Mouse (Mus musculus) liver, adult 2 months (tissue): Measurements from ENCODE around the gene Cog5. TPM values are rescaled to one million over a fixed set of nuclear protein-coding genes. Genes with fewer than 3 reads are reported as not detected.

Source experiments
- DNase-seq: peaks from one replicate; pipeline ENCODE4 v3.0.0-alpha.2; 2011; ENCODE audit warnings: low read depth, low spot score; ENCODE audit errors: extremely low read depth
- H3K27ac ChIP-seq: fragments of 200-500 bp; replicated peaks from 2 replicates; pipeline ENCODE4 v1.5.1; 2012; ENCODE audit warnings: low read depth, mild to moderate bottlenecking, control low read depth, inconsistent platforms, low read length; ENCODE audit not compliant: insufficient read depth
- H3K27me3 ChIP-seq: fragments of 200-500 bp; 2 replicates; pipeline ENCODE4 v1.6.1; 2012; ENCODE audit warnings: mild to moderate bottlenecking, moderate library complexity, low read length, inconsistent platforms; ENCODE audit not compliant: control insufficient read depth, insufficient read depth
- H3K36me3 ChIP-seq: fragments of 200-500 bp; 2 replicates; pipeline ENCODE4 v1.6.1; 2012; ENCODE audit warnings: low read length, inconsistent platforms; ENCODE audit not compliant: control insufficient read depth, insufficient read depth
- H3K4me1 ChIP-seq: fragments of 200-500 bp; 2 replicates; pipeline ENCODE4 v1.6.1; 2011; ENCODE audit warnings: low read length; ENCODE audit not compliant: control insufficient read depth, insufficient read depth
- H3K4me3 ChIP-seq: fragments of 200-500 bp; 2 replicates; pipeline ENCODE4 v1.5.1; 2011; ENCODE audit warnings: low read depth, mild to moderate bottlenecking, control low read depth, low read length, moderate library complexity; ENCODE audit not compliant: insufficient read depth
- H3K79me2 ChIP-seq: fragments of 200-500 bp; 2 replicates; pipeline ENCODE4 v1.6.1; 2012; ENCODE audit warnings: inconsistent platforms, mild to moderate bottlenecking, low read length, moderate library complexity; ENCODE audit not compliant: control insufficient read depth, insufficient read depth
- H3K9ac ChIP-seq: fragments of 200-500 bp; 2 replicates; pipeline ENCODE4 v1.6.1; 2012; ENCODE audit warnings: low read depth, mild to moderate bottlenecking, control low read depth, inconsistent platforms, low read length
- CTCF ChIP-seq: fragments of 200-500 bp; IDR thresholded peaks from 2 replicates; pipeline ENCODE4 v1.5.1; 2011; ENCODE audit warnings: low read depth, low read length, control low read depth
- POLR2A ChIP-seq: fragments of 200-500 bp; IDR thresholded peaks from 2 replicates; pipeline ENCODE4 v1.6.1; 2011; ENCODE audit warnings: low read length, control low read depth; ENCODE audit not compliant: insufficient read depth; ENCODE audit errors: extremely low read depth
- WGBS: fragments of 180-500 bp; shearing (Covaris S2); methylation state at CpG from one replicate; pipeline ENCODE4 v1.1.7; 2018; 5-methylcytosine and 5-hydroxymethylcytosine counted together
- polyA plus RNA-seq: library from polyadenylated mRNA; depleted of rRNA; stranded (reverse); fragments of >200 nt; gene quantifications from 2 replicates; pipeline ENCODE4 v1.2.3, GENCODE M21; 2012
- total RNA-seq: library from RNA; depleted of rRNA; stranded (reverse); fragments of >200 nt; gene quantifications from 2 replicates; pipeline ENCODE4 v1.2.3, GENCODE M21; 2014

Gene Cog5
- total and polyA plus RNA-seq, 2 experiments, result 7.6 to 33.5 TPM

- no peaks in the 10 kb centered on the region for H3K4me1 ChIP-seq
- no peaks in the 10 kb centered on the region for H3K27me3 ChIP-seq
- no peaks in the 10 kb centered on the region for H3K79me2 ChIP-seq
- H3K27ac ChIP-seq, result no peak overlapping the region
- no peaks in the 10 kb centered on the region for H3K36me3 ChIP-seq
- no peak for DNase-seq
- TF ChIP-seq CTCF (no peak), POLR2A (no peak)
- no peak overlapping the region for H3K4me3 ChIP-seq
- no peak overlapping the region for H3K9ac ChIP-seq
- 87% methylated on average over 6 of the region's 6 CpGs for WGBS
These were observed 309.4 kb downstream of the Cog5 start for GRCm38 (mm10) chr12:31964074-31964473.

GRCm38 (mm10) chr12:31965517-31966212, 311.0 kb downstream of the Cog5 start:
- WGBS, result 90% methylated on average over 12 of the region's 12 CpGs
- Histone ChIP-seq H3K9ac (no peak overlapping the region), H3K4me3 (no peak overlapping the region), H3K79me2 (no peaks in the 10 kb centered on the region), H3K27me3 (no peaks in the 10 kb centered on the region), H3K36me3 (no peaks in the 10 kb centered on the region), H3K27ac (no peak overlapping the region), H3K4me1 (no peaks in the 10 kb centered on the region)
- TF ChIP-seq POLR2A (no peak), CTCF (no peak)
- DNase-seq, result no peak

DNA sequence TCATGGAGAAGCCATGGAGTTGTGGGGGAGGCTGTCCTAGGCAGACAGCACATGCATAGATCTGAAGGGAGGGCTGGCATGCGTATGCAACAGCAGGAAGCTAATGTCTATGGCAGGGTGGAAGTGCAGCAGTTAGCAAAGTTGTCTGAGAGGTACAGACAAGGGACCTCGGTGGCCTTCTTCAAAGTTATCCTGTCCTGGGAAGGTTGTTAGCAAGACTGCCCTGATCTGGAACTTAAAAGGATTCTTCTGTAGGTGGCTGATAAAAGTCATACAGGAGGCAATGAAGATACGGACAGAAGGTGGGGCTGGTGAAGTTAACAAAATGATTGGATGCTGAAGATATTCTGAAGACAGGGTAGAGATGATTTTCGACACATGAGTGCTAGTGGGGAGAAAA, 311.7 kb downstream of the Cog5 start:
- TF ChIP-seq CTCF (no peak), POLR2A (no peak)
- Histone ChIP-seq H3K27me3 (no peaks in the 10 kb centered on the region), H3K27ac (no peak overlapping the region), H3K9ac (no peak overlapping the region), H3K36me3 (no peaks in the 10 kb centered on the region), H3K4me3 (no peak overlapping the region), H3K79me2 (no peaks in the 10 kb centered on the region), H3K4me1 (no peaks in the 10 kb centered on the region)
- DNase-seq, result no peak
- 81% methylated on average over 4 of the region's 4 CpGs for WGBS

DNA sequence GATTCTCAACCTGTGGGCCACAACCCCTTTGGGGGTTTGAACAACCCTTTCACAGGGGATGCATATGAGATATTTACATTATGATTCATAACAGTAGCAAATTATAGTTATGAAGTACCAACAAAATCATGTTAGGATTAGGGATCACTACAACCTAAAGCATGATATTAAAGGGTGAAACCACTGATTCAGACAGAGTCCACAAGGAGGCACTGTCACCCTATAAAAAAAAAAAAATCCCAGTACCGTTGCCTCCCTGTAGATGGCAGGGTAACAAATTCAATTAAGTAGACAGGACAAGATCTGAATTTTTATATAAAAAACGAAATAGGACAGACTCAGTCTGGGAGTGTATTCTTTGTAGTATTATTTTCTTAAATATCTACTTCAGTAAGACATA, 312.9 kb downstream of the Cog5 start:
- Histone ChIP-seq H3K27me3 (no peaks in the 10 kb centered on the region), H3K4me1 (no peaks in the 10 kb centered on the region), H3K79me2 (no peaks in the 10 kb centered on the region), H3K27ac (no peak overlapping the region), H3K9ac (no peak overlapping the region), H3K36me3 (no peaks in the 10 kb centered on the region), H3K4me3 (no peak overlapping the region)
- DNase-seq, result peak; percentile 55
- whole genome bisulfite sequencing, result 6% methylated on average over 2 of the region's 2 CpGs
- TF ChIP-seq POLR2A, result no peak
- peak; percentile 40 for TF ChIP-seq CTCF

- Histone ChIP-seq H3K79me2 (no peaks in the 10 kb centered on the region), H3K4me3 (no peak overlapping the region), H3K4me1 (no peaks in the 10 kb centered on the region), H3K27ac (no peak overlapping the region), H3K9ac (no peak overlapping the region), H3K27me3 (no peaks in the 10 kb centered on the region), H3K36me3 (no peaks in the 10 kb centered on the region)
- WGBS, result 61% methylated on average over 1 of the region's 1 CpGs
- TF ChIP-seq POLR2A, result no peak
- TF ChIP-seq CTCF, result no peak
- DNase-seq, result no peak
These were observed 314.4 kb downstream of the Cog5 start for GRCm38 (mm10) chr12:31969111-31969510.

GRCm38 (mm10) chr12:31971547-31971946, 316.9 kb downstream of the Cog5 start:
- TF ChIP-seq CTCF (no peak), POLR2A (no peak)
- Histone ChIP-seq H3K27ac (no peak overlapping the region), H3K27me3 (no peaks in the 10 kb centered on the region), H3K79me2 (no peaks in the 10 kb centered on the region), H3K4me3 (no peak overlapping the region), H3K4me1 (no peaks in the 10 kb centered on the region), H3K9ac (no peak overlapping the region), H3K36me3 (no peaks in the 10 kb centered on the region)
- DNase-seq, result no peak
- WGBS, result 82% methylated on average over 8 of the region's 8 CpGs
